Mouse (Mus musculus): Measurements from ENCODE around the gene Vim.
"Not testable (repeated sequence)": the region's sequence is repeated elsewhere in the genome, so short reads cannot be mapped to it uniquely, and the experiment has no call there.

Vim gene

GRCm38 (mm10) chr2:13570122-13570521 is 3.6 kb upstream of the Vim start:
- no peak for DNase-seq (ENCODE audit: low read depth, low spot score)

- DNase-seq (ENCODE audit: low read depth, low spot score): peak; percentile 54
These were observed 1.6 kb upstream of the Vim start for GRCm38 (mm10) chr2:13572101-13572553.

GRCm38 (mm10) chr2:13572647-13573407 is 900 bp upstream of the Vim start:
- no peak for DNase-seq (ENCODE audit: low read depth, low spot score)

DNA sequence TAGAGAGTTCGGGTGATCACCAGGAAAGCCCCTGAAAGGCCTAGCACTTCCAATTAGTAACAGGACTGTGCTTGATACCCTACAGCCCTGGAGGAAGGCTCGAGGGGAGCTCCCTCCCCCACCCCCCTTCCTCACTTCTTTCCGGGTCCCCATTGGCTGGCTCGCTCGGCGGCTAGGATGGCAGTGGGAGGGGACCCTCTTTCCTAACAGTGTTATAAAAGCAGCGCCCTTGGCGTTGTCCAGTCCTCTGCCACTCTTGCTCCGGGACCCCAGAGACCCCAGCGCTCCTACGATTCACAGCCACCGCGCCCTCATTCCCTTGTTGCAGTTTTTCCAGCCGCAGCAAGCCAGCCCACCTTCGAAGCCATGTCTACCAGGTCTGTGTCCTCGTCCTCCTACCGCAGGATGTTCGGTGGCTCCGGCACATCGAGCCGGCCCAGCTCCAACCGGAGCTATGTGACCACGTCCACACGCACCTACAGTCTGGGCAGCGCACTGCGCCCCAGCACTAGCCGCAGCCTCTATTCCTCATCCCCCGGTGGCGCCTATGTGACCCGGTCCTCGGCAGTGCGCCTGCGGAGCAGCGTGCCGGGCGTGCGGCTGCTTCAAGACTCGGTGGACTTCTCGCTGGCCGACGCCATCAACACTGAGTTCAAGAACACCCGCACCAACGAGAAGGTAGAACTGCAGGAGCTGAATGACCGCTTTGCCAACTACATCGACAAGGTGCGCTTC is 506 bp downstream of the Vim start:
- peak; percentile 93 for DNase-seq (ENCODE audit: low read depth, low spot score)

GRCm38 (mm10) chr2:13574801-13575150 is 1.0 kb downstream of the Vim start:
- peak; percentile 37 for DNase-seq (ENCODE audit: low read depth, low spot score)

- peak; percentile 79 for DNase-seq (ENCODE audit: low read depth, low spot score)
These were observed 1.6 kb downstream of the Vim start for GRCm38 (mm10) chr2:13575287-13575801.

DNA sequence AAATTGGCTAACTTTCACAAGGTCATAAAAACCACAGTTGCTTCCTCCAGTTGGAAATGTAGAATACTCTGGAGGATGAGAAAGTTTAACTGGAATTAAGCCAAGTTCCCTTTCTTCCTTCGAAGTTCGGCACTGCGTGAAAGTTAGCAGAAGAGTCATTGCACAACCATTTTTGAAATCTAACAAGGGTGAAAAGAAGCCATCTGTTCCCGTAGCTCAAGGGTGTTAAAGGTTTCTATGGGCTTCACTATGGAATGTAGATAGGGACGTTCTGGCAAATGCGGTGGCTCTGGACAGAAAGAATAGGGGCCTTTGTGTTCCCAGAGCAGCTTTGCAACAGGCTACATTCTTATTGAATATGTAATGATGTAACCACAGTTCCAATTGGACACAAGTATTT is 2.2 kb downstream of the Vim start:
- DNase-seq (ENCODE audit: low read depth, low spot score): peak; percentile 80

- no peak for DNase-seq (ENCODE audit: low read depth, low spot score)
These were observed 3.7 kb downstream of the Vim start for GRCm38 (mm10) chr2:13577399-13577798.

DNA sequence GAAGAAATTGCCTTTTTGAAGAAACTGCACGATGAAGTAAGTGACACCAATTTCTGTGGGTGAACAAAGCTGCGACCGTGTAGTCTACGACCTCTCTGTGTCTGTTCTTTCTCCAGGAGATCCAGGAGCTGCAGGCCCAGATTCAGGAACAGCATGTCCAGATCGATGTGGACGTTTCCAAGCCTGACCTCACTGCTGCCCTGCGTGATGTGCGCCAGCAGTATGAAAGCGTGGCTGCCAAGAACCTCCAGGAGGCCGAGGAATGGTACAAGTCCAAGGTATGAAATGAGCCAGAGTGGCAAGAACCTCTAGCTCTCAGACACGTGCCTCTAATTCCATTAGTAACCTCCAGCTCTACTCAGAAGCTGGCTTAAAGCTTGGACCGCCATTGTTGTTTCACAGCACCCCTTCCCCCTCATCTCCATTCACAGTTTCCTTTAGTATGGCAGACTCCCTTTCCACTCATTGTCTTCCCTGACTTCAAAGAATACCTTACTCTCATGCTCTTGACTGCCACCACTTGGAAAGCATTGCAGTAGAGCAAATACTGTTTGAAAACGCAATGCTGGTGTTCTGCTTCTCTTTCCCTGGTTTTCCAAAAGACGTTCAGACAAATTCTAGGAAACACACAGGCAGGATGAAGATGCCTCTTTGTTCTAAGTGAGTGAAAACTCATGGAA is 4.9 kb downstream of the Vim start:
- DNase-seq (ENCODE audit: low read depth, low spot score): no peak

DNA sequence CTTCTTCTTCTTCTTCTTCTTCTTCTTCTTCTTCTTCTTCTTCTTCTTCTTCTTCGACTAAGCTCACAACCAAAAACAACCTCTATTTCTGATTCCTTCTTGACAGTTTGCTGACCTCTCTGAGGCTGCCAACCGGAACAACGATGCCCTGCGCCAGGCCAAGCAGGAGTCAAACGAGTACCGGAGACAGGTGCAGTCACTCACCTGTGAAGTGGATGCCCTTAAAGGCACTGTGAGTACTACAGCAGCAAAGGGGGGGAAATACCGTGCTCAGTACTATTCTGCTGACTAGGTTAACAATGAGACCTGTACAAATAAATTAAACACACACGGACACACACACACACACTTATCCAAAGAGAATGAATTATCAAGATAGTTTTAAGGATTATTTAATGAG is 5.6 kb downstream of the Vim start:
- DNase-seq (ENCODE audit: low read depth, low spot score): no peak

DNA sequence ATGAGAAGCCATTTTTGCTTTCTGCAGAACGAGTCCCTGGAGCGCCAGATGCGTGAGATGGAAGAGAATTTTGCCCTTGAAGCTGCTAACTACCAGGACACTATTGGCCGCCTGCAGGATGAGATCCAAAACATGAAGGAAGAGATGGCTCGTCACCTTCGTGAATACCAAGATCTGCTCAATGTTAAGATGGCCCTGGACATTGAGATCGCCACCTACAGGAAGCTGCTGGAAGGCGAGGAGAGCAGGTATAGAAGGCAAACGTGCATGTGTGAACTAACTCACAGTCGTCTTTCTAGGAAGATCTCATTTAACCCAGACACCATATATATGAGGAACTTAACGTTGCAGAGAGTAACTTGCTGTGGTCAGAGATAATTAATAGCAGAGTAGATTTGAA is 6.3 kb downstream of the Vim start:
- DNase-seq (ENCODE audit: low read depth, low spot score): no peak

- DNase-seq (ENCODE audit: low read depth, low spot score): no peak
These were observed 8.5 kb downstream of the Vim start for GRCm38 (mm10) chr2:13582184-13582583.

- DNase-seq (ENCODE audit: low read depth, low spot score): not testable (repeated sequence)
These were observed 10.0 kb downstream of the Vim start for GRCm38 (mm10) chr2:13583746-13584145.

DNA sequence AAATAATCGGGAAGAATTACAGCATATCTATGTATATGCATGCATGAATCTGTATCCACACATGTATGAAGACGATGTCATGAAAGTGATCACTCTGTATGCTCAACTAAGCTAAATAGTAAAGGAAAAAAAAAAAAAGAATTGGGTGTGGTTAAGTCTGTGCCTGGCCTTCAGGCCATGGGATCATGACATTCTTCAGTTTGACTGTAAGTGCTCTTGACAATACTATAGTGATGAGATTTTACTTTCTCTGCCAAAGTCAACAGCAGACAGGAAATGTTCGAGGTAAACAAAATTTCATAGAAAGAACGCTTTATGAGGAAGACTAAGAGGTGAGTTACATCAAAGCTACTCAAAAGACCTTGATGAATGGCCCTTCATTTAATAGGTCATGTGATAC is 19.6 kb downstream of the Vim start:
- DNase-seq (ENCODE audit: low read depth, low spot score): no peak

DNA sequence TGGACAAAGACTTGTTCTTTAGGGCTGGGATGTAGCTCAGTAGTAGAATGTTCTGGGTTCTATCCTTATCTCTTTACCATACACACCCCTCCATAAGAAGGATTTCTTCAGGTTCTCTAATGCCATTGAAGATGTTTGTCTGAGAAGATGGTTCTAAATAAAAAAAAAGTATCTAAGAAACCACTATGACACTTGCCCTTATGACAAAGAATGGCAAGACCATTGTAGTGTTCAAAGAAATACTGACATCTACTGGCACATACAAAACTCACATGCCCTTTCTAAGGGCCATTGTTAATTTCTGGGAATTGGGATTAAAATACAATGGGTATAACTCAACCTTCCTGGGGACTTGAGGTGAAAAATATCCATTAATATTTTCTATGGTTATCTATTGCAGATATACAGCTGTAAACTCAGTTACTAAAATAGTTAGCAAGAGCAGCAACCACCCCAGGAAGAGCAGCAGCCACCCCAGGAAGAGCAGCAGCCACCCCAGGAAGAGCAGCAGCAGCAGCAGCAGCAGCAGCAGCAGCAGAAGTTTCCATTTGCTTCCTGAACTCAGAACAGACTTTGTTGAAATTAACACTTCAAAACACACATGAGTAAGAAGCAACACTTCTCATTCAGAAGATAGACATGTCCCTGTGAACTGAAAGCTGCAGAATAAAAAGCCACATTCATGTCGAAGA is 23.4 kb downstream of the Vim start:
- no peak for DNase-seq (ENCODE audit: low read depth, low spot score)

DNA sequence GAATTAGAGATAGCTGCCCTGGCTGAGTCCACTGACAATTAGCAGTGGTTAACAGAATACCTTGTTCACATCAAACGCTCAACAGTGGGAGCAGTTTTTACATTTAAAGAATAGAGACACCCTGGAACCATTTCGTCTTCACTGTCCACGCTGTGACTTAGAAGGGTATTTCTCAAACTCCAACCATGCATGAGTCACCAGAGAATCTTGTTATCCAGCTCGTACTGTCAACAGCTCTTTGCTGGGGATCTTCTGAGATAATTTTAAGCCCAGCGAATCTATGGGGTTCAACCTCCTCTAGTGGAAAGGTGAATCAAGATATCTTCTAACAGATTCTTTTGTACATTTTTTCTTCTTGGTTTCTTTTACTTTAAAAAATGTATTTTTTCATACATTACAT is 24.4 kb downstream of the Vim start:
- DNase-seq (ENCODE audit: low read depth, low spot score): no peak

- DNase-seq (ENCODE audit: low read depth, low spot score): no peak
These were observed 29.4 kb downstream of the Vim start for GRCm38 (mm10) chr2:13603093-13603492.

DNA sequence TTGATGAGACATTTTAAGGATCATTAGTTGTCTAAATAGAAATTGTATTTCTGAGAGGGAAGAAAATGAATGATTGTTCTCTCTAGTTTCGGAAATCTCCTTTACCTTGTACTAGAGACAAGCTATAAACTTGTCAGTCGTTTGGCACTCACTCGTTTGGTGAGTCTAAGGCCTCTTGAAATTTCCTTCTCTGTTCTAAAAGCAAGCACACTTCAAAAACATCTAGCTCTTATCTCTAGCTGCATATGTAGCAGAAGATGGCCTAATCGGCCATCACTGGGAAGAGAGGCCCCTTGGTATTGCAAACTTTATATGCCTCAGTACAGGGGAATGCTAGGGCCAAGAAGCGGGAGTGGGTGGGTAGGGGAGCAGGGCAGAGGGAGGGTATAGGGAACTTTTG is 29.9 kb downstream of the Vim start:
- not testable (repeated sequence) for DNase-seq (ENCODE audit: low read depth, low spot score)

- no peak for DNase-seq (ENCODE audit: low read depth, low spot score)
These were observed 56.6 kb downstream of the Vim start for GRCm38 (mm10) chr2:13630136-13630832.

All from mesoderm, embryonic 11.5 days (tissue).